Mouse (Mus musculus): ENCODE data around the gene Ngdn. TPM values are rescaled to one million over a fixed set of nuclear protein-coding genes. Genes with fewer than 3 reads are reported as not detected.
A peak's percentile ranks its signal among the peaks of the same experiment; 100 is the strongest.

Gene Ngdn
- total and polyA plus RNA-seq, 3 experiments: 75.4 to 111 (median 77.9) TPM

- Histone ChIP-seq H3K9ac (ENCODE audit: insufficient read depth, low read depth) (no peak overlapping the region), H3K9me3 (replicated peaks; ENCODE audit: low read length) (no peaks in the 10 kb centered on the region), H3K4me1 (ENCODE audit: control insufficient read depth in 1 of 2, insufficient read depth in 2 of 2) (no peaks in the 10 kb centered on the region), H3K36me3 (replicated peaks in 1 of 2; ENCODE audit: control insufficient read depth in 1 of 2, insufficient read depth in 1 of 2, low read length in 1 of 2) (peaks cover 32 to 43% of the 10 kb centered on the region in 2 experiments), H3K27ac (ENCODE audit: insufficient read depth, low read depth) (no peak overlapping the region), H3K79me2 (replicated peaks; ENCODE audit: control insufficient read depth, extremely low read depth, insufficient read depth, poor library complexity, severe bottlenecking) (no peaks in the 10 kb centered on the region), H3K4me2 (ENCODE audit: insufficient read depth, low read depth, poor library complexity, severe bottlenecking) (no peak overlapping the region), H3K27me3 (replicated peaks) (no peaks in the 10 kb centered on the region), H3K4me3 (replicated peaks in 1 of 3; ENCODE audit: low read depth in 2 of 3, low read length in 2 of 3, poor library complexity in 1 of 3) (no peak overlapping the region)
- TF ChIP-seq KAT2A (IDR thresholded peaks at IDR 0.05; ENCODE audit: insufficient replicate concordance, low read length) (no peak), TBP (conservative IDR thresholded peaks at IDR 0.05; ENCODE audit: low read depth, low read length) (no peak), E2F4 (IDR thresholded peaks at IDR 0.05; ENCODE audit: insufficient replicate concordance, low read depth, low read length) (no peak), JUND (conservative IDR thresholded peaks at IDR 0.05; ENCODE audit: low read depth, low read length) (no peak), SIN3A (IDR thresholded peaks at IDR 0.05; ENCODE audit: low read length) (no peak)
- dilution Hi-C loops (cut with MboI; ENCODE audit: extremely low pct_ligation_motif_present, extremely low pct_unique_long_range_greater_than_20kb, low sequenced_read_pairs) (no loop called here), in situ Hi-C loops (cut with MboI; ENCODE audit: low pct_ligation_motif_present, low pct_unique_long_range_greater_than_20kb, low sequenced_read_pairs) (no loop called here)
- no peak for DNase-seq (ENCODE audit: extremely low read depth)
Measured at GRCm38 (mm10) chr14:55027251-55027650, 12.0 kb downstream of the Ngdn start.

- H3K27me3 ChIP-seq (replicated peaks): no peaks in the 10 kb centered on the region
- TF ChIP-seq ZKSCAN1 (IDR thresholded peaks at IDR 0.05; ENCODE audit: borderline replicate concordance, low read depth, low read length) (no peak), RAD21 (IDR thresholded peaks at IDR 0.05; ENCODE audit: low read depth, low read length) (peak; percentile 2), CTCF (conservative IDR thresholded peaks at IDR 0.05 in 1 of 2, IDR thresholded peaks at IDR 0.05 in 1 of 2; ENCODE audit: low read depth in 2 of 2, low read length in 2 of 2) (peak in 1 of 2 experiments; percentile 33; a peak in 2 of 4 replicates)
- dilution Hi-C loops (cut with MboI; ENCODE audit: extremely low pct_ligation_motif_present, extremely low pct_unique_long_range_greater_than_20kb, low sequenced_read_pairs) (no loop called here), in situ Hi-C loops (cut with MboI; ENCODE audit: low pct_ligation_motif_present, low pct_unique_long_range_greater_than_20kb, low sequenced_read_pairs) (no loop called here)
- H3K4me3 ChIP-seq (replicated peaks in 1 of 3; ENCODE audit: low read depth in 2 of 3, low read length in 2 of 3, poor library complexity in 1 of 3): no peak overlapping the region
- H3K9ac ChIP-seq (ENCODE audit: insufficient read depth, low read depth): no peak overlapping the region
- H3K9me3 ChIP-seq (replicated peaks; ENCODE audit: low read length): no peaks in the 10 kb centered on the region
- peaks cover 28 to 39% of the 10 kb centered on the region in 2 experiments for H3K36me3 ChIP-seq (replicated peaks in 1 of 2; ENCODE audit: control insufficient read depth in 1 of 2, insufficient read depth in 1 of 2, low read length in 1 of 2)
- H3K79me2 ChIP-seq (replicated peaks; ENCODE audit: control insufficient read depth, extremely low read depth, insufficient read depth, poor library complexity, severe bottlenecking): no peaks in the 10 kb centered on the region
- no peak for DNase-seq (ENCODE audit: extremely low read depth)
- no peak overlapping the region for H3K27ac ChIP-seq (ENCODE audit: insufficient read depth, low read depth)
- no peak overlapping the region for H3K4me2 ChIP-seq (ENCODE audit: insufficient read depth, low read depth, poor library complexity, severe bottlenecking)
- H3K4me1 ChIP-seq (ENCODE audit: control insufficient read depth in 1 of 2, insufficient read depth in 2 of 2): no peaks in the 10 kb centered on the region
Measured at GRCm38 (mm10) chr14:55027653-55028052, 12.4 kb downstream of the Ngdn start.

- Histone ChIP-seq H3K4me3 (replicated peaks in 1 of 3; ENCODE audit: low read depth in 2 of 3, low read length in 2 of 3, poor library complexity in 1 of 3) (no peak overlapping the region), H3K79me2 (replicated peaks; ENCODE audit: control insufficient read depth, extremely low read depth, insufficient read depth, poor library complexity, severe bottlenecking) (no peaks in the 10 kb centered on the region), H3K4me2 (ENCODE audit: insufficient read depth, low read depth, poor library complexity, severe bottlenecking) (no peak overlapping the region), H3K36me3 (replicated peaks in 1 of 2; ENCODE audit: control insufficient read depth in 1 of 2, insufficient read depth in 1 of 2, low read length in 1 of 2) (peaks cover 21 to 32% of the 10 kb centered on the region in 2 experiments), H3K9me3 (replicated peaks; ENCODE audit: low read length) (no peaks in the 10 kb centered on the region), H3K9ac (ENCODE audit: insufficient read depth, low read depth) (no peak overlapping the region), H3K27ac (ENCODE audit: insufficient read depth, low read depth) (no peak overlapping the region), H3K27me3 (replicated peaks) (no peaks in the 10 kb centered on the region), H3K4me1 (ENCODE audit: control insufficient read depth in 1 of 2, insufficient read depth in 2 of 2) (no peaks in the 10 kb centered on the region)
- dilution Hi-C loops (cut with MboI; ENCODE audit: extremely low pct_ligation_motif_present, extremely low pct_unique_long_range_greater_than_20kb, low sequenced_read_pairs) (no loop called here), in situ Hi-C loops (cut with MboI; ENCODE audit: low pct_ligation_motif_present, low pct_unique_long_range_greater_than_20kb, low sequenced_read_pairs) (no loop called here)
- no peak for DNase-seq (ENCODE audit: extremely low read depth)
- no peak for TF ChIP-seq ETS1 (conservative IDR thresholded peaks at IDR 0.05; ENCODE audit: low read depth, low read length)
- no peak for TF ChIP-seq ZMIZ1 (IDR thresholded peaks at IDR 0.05; ENCODE audit: low read depth, low read length)
- TF ChIP-seq POLR2AphosphoS2 (IDR thresholded peaks at IDR 0.05; ENCODE audit: low read depth, low read length): no peak
- no peak for TF ChIP-seq NRF1 (IDR thresholded peaks at IDR 0.05; ENCODE audit: low read depth, low read length)
- no peak for TF ChIP-seq USF1 (IDR thresholded peaks at IDR 0.05; ENCODE audit: low read depth, low read length)
- TF ChIP-seq JUND (conservative IDR thresholded peaks at IDR 0.05; ENCODE audit: low read depth, low read length): no peak
- TF ChIP-seq CTCF (conservative IDR thresholded peaks at IDR 0.05 in 1 of 2, IDR thresholded peaks at IDR 0.05 in 1 of 2; ENCODE audit: low read depth in 2 of 2, low read length in 2 of 2): no peak
- TF ChIP-seq RAD21 (IDR thresholded peaks at IDR 0.05; ENCODE audit: low read depth, low read length): no peak
- TF ChIP-seq CHD2 (IDR thresholded peaks at IDR 0.05; ENCODE audit: low read length): no peak
- no peak for TF ChIP-seq MYC (IDR thresholded peaks at IDR 0.05; ENCODE audit: low read depth, low read length)
- TF ChIP-seq SMC3 (IDR thresholded peaks at IDR 0.05; ENCODE audit: low read depth, low read length): no peak
- no peak for TF ChIP-seq EP300 (IDR thresholded peaks at IDR 0.05; ENCODE audit: low read length)
- TF ChIP-seq HCFC1 (IDR thresholded peaks at IDR 0.05; ENCODE audit: low read depth, low read length): no peak
- no peak for TF ChIP-seq ZC3H11A (IDR thresholded peaks at IDR 0.05; ENCODE audit: low read depth, low read length)
- TF ChIP-seq JUN (IDR thresholded peaks at IDR 0.05; ENCODE audit: insufficient read depth, low read depth, low read length): no peak
- TF ChIP-seq RCOR1 (conservative IDR thresholded peaks at IDR 0.05; ENCODE audit: low read depth, low read length): no peak
- TF ChIP-seq MAX (IDR thresholded peaks at IDR 0.05; ENCODE audit: low read length): no peak
- no peak for TF ChIP-seq SIN3A (IDR thresholded peaks at IDR 0.05; ENCODE audit: low read length)
Measured at GRCm38 (mm10) chr14:55028333-55028835, 13.1 kb downstream of the Ngdn start.

All from CH12.LX (cell line).